ENCODE assay signal across 8 mouse cellular contexts in genomic region chrX:166660715-166661042, GRCm38 (mm10).
A peak's percentile ranks its signal among the peaks of the same experiment; 100 is the strongest.
DNase-seq lines count a peak whose midpoint lies in the region; ATAC-seq and TF ChIP-seq lines count a peak whose summit lies in the region.

No protein-coding gene starts in this region.

- H3K9ac ChIP-seq in lung, embryonic 16.5 days (ENCODE audit: low read length): no peak overlapping the region
- no peak overlapping the region for H3K9ac ChIP-seq in forebrain, embryonic 15.5 days (replicated peaks)
- no peak overlapping the region for H3K9ac ChIP-seq in limb, embryonic 15.5 days
- H3K9ac ChIP-seq in neural tube, embryonic 14.5 days (replicated peaks; ENCODE audit: low read depth, low read length): no peak overlapping the region

- no peaks in the 10 kb centered on the region for H3K36me3 ChIP-seq in lung, embryonic 16.5 days (ENCODE audit: control insufficient read depth, insufficient read depth, low read length)
- H3K36me3 ChIP-seq in forebrain, embryonic 15.5 days: no peaks in the 10 kb centered on the region
- no peaks in the 10 kb centered on the region for H3K36me3 ChIP-seq in limb, embryonic 15.5 days
- H3K36me3 ChIP-seq in neural tube, embryonic 14.5 days (ENCODE audit: control insufficient read depth, insufficient read depth, low read length): no peaks in the 10 kb centered on the region

- H3K4me1 ChIP-seq in cerebellum, adult 2 months (ENCODE audit: control insufficient read depth, insufficient read depth, low read length): no peaks in the 10 kb centered on the region
- 0 out of 2 replicates have a peak, but pooled peaks cover 3% of the 10 kb centered on the region for H3K4me1 ChIP-seq in lung, embryonic 16.5 days (replicated peaks; ENCODE audit: control insufficient read depth, insufficient read depth, low read length)
- H3K4me1 ChIP-seq in forebrain, embryonic 15.5 days: peaks cover 9% of the 10 kb centered on the region
- H3K4me1 ChIP-seq in limb, embryonic 15.5 days: no peaks in the 10 kb centered on the region; the same call in 1 of the 2 replicates
- H3K4me1 ChIP-seq in neural tube, embryonic 14.5 days (ENCODE audit: control insufficient read depth, insufficient read depth, low read length): no peaks in the 10 kb centered on the region

- no peaks in the 10 kb centered on the region for H3K27me3 ChIP-seq in cerebellum, adult 2 months (ENCODE audit: control insufficient read depth, insufficient read depth, low read length)
- 0 out of 2 replicates have a peak, but pooled peaks cover 3% of the 10 kb centered on the region for H3K27me3 ChIP-seq in lung, embryonic 16.5 days (ENCODE audit: control insufficient read depth, insufficient read depth, low read depth, low read length)
- no peaks in the 10 kb centered on the region for H3K27me3 ChIP-seq in forebrain, embryonic 15.5 days
- peaks cover 12% of the 10 kb centered on the region; the same call in 1 of the 2 replicates for H3K27me3 ChIP-seq in limb, embryonic 15.5 days
- no peaks in the 10 kb centered on the region for H3K27me3 ChIP-seq in neural tube, embryonic 14.5 days (ENCODE audit: control insufficient read depth, insufficient read depth, low read length)

- TF ChIP-seq CTCF in cerebellum, adult 2 months (IDR thresholded peaks at IDR 0.05; ENCODE audit: borderline replicate concordance, insufficient read depth, low read depth, low read length): peak; percentile 53; the same call in 1 of the 2 replicates

- WGBS in cerebellum, adult 2 months: 16% methylated on average over 6 of the region's 6 CpGs
- whole genome bisulfite sequencing in lung, embryonic 16.5 days: 26% methylated on average over 6 of the region's 6 CpGs
- WGBS in forebrain, embryonic 15.5 days: 32% methylated on average over 6 of the region's 6 CpGs
- 25% methylated on average over 6 of the region's 6 CpGs for WGBS in limb, embryonic 15.5 days
- WGBS in neural tube, embryonic 14.5 days: 28% methylated on average over 6 of the region's 6 CpGs

- peak overlapping the region; percentile 38 for H3K4me2 ChIP-seq in lung, embryonic 16.5 days (ENCODE audit: low read depth, low read length)
- no peak overlapping the region for H3K4me2 ChIP-seq in forebrain, embryonic 15.5 days (replicated peaks)
- H3K4me2 ChIP-seq in limb, embryonic 15.5 days: no peak overlapping the region; the same call in 1 of the 2 replicates
- no peak overlapping the region; the same call in 1 of the 2 replicates for H3K4me2 ChIP-seq in neural tube, embryonic 14.5 days (ENCODE audit: low read depth, low read length)

- H3K27ac ChIP-seq in cerebellum, adult 2 months (ENCODE audit: insufficient read depth, low read length): no peak overlapping the region
- H3K27ac ChIP-seq in lung, embryonic 16.5 days (ENCODE audit: low read length): no peak overlapping the region; the same call in 1 of the 2 replicates
- H3K27ac ChIP-seq in forebrain, embryonic 15.5 days (replicated peaks): peak overlapping the region; percentile 91; the same call in 1 of the 2 replicates
- H3K27ac ChIP-seq in limb, embryonic 15.5 days: no peak overlapping the region
- H3K27ac ChIP-seq in neural tube, embryonic 14.5 days (ENCODE audit: low read depth, low read length): peak overlapping the region; percentile 78

- H3K4me3 ChIP-seq in cerebellum, adult 2 months (replicated peaks; ENCODE audit: insufficient read depth, low read depth, low read length): no peak overlapping the region
- H3K4me3 ChIP-seq in lung, embryonic 16.5 days (ENCODE audit: low read length): no peak overlapping the region
- no peak overlapping the region for H3K4me3 ChIP-seq in forebrain, embryonic 15.5 days
- H3K4me3 ChIP-seq in limb, embryonic 15.5 days: peak overlapping the region; percentile 24; the same call in 1 of the 2 replicates
- no peak overlapping the region for H3K4me3 ChIP-seq in neural tube, embryonic 14.5 days (ENCODE audit: low read depth, low read length)

- ATAC-seq in lung, embryonic 16.5 days (ENCODE audit: low read depth): no peak
- ATAC-seq in forebrain, embryonic 15.5 days (replicated peaks): peak; percentile 63; the same call in 1 of the 2 replicates
- ATAC-seq in limb, embryonic 15.5 days (ENCODE audit: insufficient number of reproducible peaks, low FRiP score, low TSS enrichment, low read depth): no peak
- peak; percentile 50 for ATAC-seq in neural tube, embryonic 14.5 days (ENCODE audit: low read depth)

- no peak for TF ChIP-seq POLR2A in cerebellum, adult 2 months (IDR thresholded peaks at IDR 0.05; ENCODE audit: borderline replicate concordance, insufficient read depth, low read length)

- no peaks in the 10 kb centered on the region for H3K9me3 ChIP-seq in lung, embryonic 16.5 days (ENCODE audit: control insufficient read depth, low read length)
- no peaks in the 10 kb centered on the region for H3K9me3 ChIP-seq in forebrain, embryonic 15.5 days
- no peaks in the 10 kb centered on the region for H3K9me3 ChIP-seq in limb, embryonic 15.5 days
- H3K9me3 ChIP-seq in neural tube, embryonic 14.5 days (ENCODE audit: control insufficient read depth, low read length): no peaks in the 10 kb centered on the region

- peak in 1 of 2 experiments; percentile 64 for DNase-seq in cerebellum, adult 2 months
- no peak for DNase-seq in cerebellum, adult 9-11 months
- no peak for DNase-seq in lung, postnatal 25 days (ENCODE audit: low spot score)
- DNase-seq in adrenal gland, adult (ENCODE audit: inconsistent age in 2 of 2, low spot score in 1 of 2): no peak

Comparison
In these comparisons a context has a peak if more than half of its experiments do, and no peak if none do; other contexts are left out.
1. H3K27ac ChIP-seq: peak in forebrain, embryonic 15.5 days (single experiment) and neural tube, embryonic 14.5 days (single experiment); none in cerebellum, adult 2 months (single experiment), lung, embryonic 16.5 days (single experiment) and limb, embryonic 15.5 days (single experiment).
2. ATAC-seq: peak in forebrain, embryonic 15.5 days (single experiment) and neural tube, embryonic 14.5 days (single experiment); none in lung, embryonic 16.5 days (single experiment) and limb, embryonic 15.5 days (single experiment).